Mouse (Mus musculus) testis, postnatal 14 days (tissue): ENCODE measurements around the gene Tnip3.
A peak's percentile ranks its signal among the peaks of the same experiment; 100 is the strongest.

Source experiments
- DNase-seq: peaks from one replicate; pipeline ENCODE4 v3.0.0; 2021; ENCODE audit warnings: low spot score

Gene Tnip3

DNA sequence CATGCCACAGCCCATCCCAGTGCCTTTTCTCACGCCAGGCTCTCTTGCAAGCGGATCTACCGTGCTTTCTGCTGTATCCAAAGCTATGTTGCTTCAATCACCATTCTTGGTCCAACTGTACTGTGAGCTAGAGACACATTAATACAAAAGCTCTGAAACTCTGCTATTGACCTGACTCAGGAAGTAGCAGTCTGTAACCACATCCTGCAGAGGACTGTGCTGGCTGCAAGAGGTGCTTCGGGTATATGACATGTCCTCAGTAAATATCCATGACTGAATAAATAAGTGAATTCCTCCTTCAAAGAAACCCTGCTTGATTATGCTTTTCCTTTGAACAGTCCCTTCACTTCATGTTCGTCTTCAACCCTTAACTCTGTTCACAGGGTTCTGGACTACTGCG, 122.6 kb downstream of the Tnip3 start:
- no peak for DNase-seq

DNA sequence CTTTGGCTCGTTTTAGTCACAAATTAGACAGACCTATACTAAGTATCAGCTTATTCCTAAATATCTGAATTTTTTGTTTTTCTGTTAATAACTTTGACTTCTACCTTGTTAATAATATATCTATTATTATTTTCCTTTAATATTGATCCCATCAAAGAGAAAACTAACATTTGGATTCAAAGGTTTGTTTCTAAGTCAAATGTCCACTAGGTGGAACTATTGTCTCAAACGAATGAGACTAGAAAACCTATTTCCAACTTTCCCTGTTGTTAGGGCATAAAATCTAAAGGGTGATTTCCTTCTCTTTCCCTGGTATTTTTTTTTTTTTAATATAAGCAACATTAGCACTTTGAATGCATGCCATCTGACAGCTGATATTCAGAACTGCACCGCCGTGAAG, 126.3 kb downstream of the Tnip3 start:
- no peak for DNase-seq

DNA sequence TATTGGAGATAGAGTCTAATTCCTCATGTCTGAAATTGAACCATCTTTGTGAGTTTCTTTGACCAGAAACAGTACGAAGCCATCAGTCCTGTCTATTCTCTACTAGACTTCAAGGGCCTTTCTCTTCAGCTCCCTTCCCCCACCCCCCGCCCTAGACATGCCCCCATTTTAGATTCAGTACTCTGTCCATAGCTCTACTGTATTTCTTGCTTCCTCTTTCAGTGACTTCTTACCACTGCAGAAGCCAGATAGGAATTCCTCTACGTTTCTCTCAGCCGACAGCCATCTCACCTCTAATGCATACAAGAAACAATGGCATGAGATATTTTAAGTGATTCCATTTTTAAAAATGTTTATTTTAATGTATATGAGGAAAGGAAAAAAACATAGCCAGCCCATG, 136.2 kb downstream of the Tnip3 start:
- DNase-seq, result no peak

DNA sequence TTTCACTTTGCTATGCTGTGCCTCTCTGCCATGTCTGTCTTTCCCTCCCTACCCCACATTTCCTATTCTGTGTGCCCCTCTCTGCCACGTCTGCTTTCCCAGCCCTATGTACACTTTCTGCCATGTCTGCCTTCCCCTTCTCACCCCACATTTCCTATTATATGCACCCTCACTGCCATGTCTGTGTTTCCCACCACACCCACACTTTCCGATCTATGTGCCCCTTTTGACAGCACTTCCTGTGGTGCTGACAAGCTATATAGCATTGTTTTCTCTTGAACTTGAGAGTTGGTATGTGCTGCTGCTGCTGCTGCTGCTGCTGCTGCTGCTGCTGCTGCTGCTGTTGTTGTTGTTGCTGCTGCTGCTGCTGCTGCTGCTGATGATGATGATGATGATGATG, 136.9 kb downstream of the Tnip3 start:
- no peak for DNase-seq

DNA sequence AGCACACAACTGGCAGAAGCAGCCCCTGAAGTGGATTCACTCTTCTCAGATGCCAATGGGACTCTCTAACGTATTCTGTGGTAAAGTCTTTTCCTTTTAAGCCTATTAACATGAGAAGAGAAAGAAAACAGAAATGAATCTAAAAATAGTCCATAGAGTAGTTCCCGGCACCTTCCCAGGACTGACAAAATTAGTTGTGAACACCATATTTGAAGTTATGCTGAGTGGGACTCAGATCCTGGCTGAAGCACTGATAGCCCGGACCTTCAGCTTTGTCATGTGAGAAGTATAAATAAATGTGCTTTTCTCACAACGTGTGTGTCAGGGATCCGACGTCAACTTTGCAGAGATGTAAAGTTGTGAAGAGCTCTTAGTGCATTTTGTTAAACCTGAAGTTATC, 138.9 kb downstream of the Tnip3 start:
- no peak for DNase-seq

DNA sequence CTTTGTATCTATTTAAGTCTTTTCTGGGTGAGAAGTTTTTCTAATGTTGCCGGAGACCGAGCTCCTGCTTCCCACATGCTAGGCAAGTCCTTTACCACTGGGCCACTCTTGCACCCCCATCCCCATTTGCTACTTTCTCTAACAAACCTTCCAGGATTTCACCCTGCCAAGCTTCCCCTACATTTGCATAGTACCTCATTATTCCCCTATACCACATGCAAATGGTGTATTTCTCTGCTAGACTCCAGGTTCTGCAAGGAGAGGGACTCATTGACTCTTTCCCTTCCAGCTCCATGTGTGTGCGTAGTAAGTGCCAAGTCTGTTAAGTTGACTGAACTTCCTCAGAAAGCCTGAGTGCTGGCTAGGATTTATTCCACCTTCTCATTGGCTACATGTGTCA, 141.2 kb downstream of the Tnip3 start:
- no peak for DNase-seq

DNA sequence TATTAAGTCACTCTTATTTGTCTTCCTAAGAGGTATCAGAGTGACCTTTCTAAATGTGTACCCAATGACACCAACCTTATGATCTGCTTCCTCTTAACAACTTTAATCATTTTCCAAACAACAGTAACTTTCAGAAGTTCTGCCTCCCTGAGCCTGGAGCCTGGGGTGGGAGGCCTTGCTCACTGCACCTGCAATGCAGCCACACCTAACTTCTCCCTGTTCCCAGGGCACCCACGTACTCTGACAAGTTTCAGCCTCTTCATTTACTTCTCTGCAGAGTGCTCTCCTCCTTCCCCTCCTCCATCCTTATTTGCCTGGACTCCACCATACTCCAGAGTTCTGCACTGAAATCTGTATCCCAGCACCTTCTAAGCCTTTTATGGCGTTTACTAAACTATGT, 144.9 kb downstream of the Tnip3 start:
- no peak for DNase-seq

DNA sequence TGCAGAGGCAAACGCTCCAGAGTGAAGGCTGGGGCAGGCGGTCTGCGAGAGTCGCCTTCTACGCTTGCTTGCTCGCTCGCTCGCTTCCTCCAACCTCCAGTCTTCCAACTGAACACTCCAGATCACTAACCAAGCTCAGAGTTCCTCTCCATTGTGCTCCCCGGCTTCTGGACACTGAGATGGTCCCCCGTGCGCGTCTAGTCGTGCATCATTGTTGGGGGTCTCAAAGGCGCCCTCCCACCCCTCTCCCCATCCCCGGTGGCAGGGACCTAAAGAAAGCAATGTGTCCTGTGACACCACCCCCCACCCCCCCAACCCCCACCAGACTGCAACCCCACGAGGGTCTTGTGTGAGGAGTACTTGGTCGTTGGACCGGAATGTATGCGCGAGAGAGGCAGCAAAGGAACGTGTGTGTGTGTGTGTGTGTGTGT, 145.9 kb downstream of the Tnip3 start:
- DNase-seq, result no peak

DNA sequence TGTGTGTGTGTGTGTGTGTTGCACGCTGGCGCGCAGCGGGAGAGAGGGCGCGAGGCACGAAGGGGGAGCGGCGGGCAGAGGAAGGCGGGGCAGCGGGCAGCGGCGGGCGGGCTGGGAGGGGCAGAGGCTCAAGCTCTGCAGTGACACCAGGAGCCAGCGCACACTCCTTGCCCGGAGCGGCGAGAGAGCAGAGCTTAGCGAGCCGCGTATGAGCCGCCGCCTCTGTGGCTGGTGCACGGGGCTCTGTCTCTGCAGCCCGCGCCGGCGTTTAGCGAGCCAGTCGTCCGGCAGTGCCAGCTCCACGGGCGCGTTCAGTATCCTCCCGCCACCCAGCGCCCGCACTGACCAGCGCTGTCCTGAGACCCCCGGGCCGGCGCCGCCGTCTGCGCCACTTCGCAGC, 146.3 kb downstream of the Tnip3 start, which contains the start of gene Ndnf:
Gene Ndnf, plus strand, starts transcription at position 140 of the 400 bp plus-strand sequence.
- DNase-seq, result peak; percentile 31

DNA sequence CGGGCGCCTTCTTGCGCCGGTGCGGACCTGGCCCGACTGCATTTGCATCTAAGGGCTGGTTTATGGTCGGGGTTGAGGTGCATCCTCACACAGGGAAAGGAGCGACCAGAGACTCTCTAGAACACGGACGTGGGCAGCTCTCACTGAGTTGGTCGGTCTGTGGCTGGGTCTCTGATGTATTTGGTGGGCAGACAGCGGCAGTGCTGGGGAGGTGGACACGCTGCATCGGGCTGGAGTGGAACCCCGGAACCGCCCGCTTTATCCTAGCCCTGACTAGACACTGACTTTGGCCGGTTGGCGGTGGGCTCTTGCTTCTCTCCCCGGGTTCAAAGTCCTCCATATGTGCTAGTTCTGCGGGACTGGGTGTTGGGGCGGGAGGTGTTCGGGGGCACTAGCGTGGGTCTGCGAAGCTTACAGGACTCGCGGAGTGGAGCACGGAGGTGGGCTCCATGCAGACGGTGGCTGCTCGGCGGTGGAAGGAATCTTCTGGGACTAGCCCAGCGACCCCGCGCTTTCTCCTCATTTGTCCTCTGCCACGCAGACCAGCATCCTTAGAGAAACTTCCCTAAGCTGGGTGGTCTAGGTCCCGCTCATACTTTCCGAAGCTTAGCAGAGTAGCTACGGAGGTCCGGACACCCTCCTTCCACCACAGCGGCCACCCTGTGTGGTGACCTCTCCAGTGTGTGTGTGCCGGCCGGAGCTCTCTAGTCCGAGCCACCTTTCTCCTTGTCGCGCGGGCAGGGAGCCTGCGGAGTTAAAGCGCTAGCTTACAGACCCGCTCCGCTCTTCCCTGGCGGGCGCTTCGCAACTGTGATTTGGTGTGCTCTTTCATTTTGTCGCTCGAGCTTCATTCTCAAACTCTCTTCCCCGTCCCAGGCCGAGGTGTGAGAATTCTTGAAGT, 147.3 kb downstream of the Tnip3 start:
- DNase-seq, result peak; percentile 7
